Mouse (Mus musculus): ENCODE measurements at regions not wholly inside any gene's neighbourhood (a gene's known extent, or its start where the extent isn't known, plus 50 kb on each side); places are given as distances from the start of the nearest gene placed in this dataset.
"Not testable (repeated sequence)": the region's sequence is repeated elsewhere in the genome, so short reads cannot be mapped to it uniquely, and the experiment has no call there.

DNA sequence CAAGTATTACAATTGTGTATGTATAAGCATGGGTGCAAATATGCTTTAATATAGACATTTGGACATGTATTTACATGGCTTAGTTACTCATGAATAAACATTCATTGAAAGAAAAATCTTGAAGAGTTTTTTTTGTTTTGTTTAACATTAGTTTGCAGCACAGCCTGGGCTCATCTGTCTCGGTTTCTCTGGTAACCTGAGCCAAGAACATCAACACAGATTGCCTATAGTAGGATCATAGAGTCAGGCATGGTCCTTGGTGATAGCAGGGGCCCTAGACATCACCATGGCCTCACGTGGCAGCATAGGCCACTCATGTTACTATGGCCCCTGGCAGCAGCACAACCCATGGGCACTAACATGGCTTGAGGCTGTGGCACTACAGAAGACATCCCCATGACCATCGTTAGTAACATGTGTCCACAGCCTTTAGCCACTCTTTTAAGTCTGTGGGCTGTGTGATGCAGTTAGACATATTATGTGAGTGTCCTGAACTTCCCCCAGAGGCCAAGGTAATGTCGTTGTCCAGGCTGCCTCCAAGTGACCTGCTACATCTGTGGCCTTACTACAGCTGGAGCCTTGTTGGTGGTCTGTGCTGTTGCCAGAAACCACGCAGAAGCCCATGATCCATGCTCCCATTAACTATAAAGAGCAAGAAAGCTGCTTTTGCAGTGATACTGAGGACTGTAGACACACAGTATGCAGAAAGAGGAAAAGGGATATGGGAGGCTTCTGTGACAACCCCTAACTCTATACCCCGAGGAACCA lies 499.9 kb upstream of the Mdga2 start:
- DNase-seq (peak; percentile 34), ATAC-seq (ENCODE audit: insufficient read depth) (peak; percentile 89)
- no peak overlapping the region for H3K4me3 ChIP-seq (ENCODE audit: low read depth, low read length)
- H3K9me3 ChIP-seq (ENCODE audit: low read depth, low read length), result no peaks in the 10 kb centered on the region
- no peak overlapping the region for H3K4me2 ChIP-seq
- no peak for TF ChIP-seq CTCF (IDR thresholded peaks at IDR 0.05; ENCODE audit: low read depth)
- no peaks in the 10 kb centered on the region for H3K27me3 ChIP-seq (ENCODE audit: insufficient read depth, low read length)
- H3K36me3 ChIP-seq (ENCODE audit: insufficient read depth), result no peaks in the 10 kb centered on the region
- WGBS, result 50% methylated on average over 6 of the region's 6 CpGs
- no peak overlapping the region for H3K9ac ChIP-seq
- no peaks in the 10 kb centered on the region for H3K4me1 ChIP-seq (ENCODE audit: insufficient read depth)
- H3K27ac ChIP-seq (ENCODE audit: low read depth), result no peak overlapping the region

DNA sequence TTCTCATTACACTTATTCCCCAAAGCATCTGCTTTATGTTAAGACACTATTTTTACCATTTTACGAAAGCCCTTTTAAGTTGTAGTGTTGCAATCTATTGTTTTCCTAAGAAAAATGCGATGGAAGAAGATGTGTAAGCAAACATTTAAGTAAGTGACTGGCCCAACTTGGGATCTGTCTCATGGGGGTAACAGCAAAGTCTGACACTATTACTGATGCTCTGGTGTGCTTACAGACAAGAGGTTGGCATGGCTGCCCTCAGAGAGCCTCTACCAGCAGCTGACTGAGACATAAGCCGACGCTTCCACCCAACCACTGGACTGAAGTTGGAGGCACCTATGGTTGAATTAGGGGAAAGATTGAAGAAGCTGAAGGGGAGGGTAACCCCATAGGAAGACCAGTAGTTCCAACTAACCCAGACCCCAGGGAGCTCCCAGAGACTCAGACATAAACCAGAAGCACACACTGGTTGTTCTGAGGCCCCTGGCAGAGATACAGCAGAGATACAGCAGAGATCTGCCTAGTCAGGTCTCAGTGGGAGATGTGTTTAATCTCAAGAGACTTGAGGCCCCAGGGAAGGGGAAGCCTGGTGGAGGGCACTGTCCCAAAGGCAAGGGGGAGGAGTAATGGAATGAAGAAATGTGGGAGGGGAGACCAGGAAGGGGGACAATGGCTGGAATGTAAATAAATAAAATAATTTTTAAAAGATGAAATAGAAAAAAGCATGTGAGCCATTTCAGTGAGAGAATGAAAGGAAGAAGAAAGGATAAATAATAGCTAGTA lies 499.0 kb upstream of the Mdga2 start:
- DNase-seq (peak; percentile 51), ATAC-seq (ENCODE audit: insufficient read depth) (peak; percentile 59; the same call in 1 of the 2 replicates)
- 68% methylated on average over 4 of the region's 4 CpGs for WGBS
- Histone ChIP-seq H3K4me1 (ENCODE audit: insufficient read depth) (no peaks in the 10 kb centered on the region), H3K9ac (no peak overlapping the region), H3K9me3 (ENCODE audit: low read depth, low read length) (no peaks in the 10 kb centered on the region), H3K27ac (ENCODE audit: low read depth) (no peak overlapping the region), H3K36me3 (ENCODE audit: insufficient read depth) (no peaks in the 10 kb centered on the region), H3K4me3 (ENCODE audit: low read depth, low read length) (no peak overlapping the region), H3K27me3 (ENCODE audit: insufficient read depth, low read length) (no peaks in the 10 kb centered on the region), H3K4me2 (no peak overlapping the region)
- no peak for TF ChIP-seq CTCF (IDR thresholded peaks at IDR 0.05; ENCODE audit: low read depth)

- H3K9me3 ChIP-seq (ENCODE audit: low read depth, low read length); H3K27me3 ChIP-seq (ENCODE audit: insufficient read depth, low read length); DNase-seq; H3K4me1 ChIP-seq (ENCODE audit: insufficient read depth); H3K9ac ChIP-seq; ATAC-seq (ENCODE audit: insufficient read depth); H3K4me2 ChIP-seq; H3K27ac ChIP-seq (ENCODE audit: low read depth); H3K4me3 ChIP-seq (ENCODE audit: low read depth, low read length); H3K36me3 ChIP-seq (ENCODE audit: insufficient read depth): not testable (repeated sequence)
- 53% methylated on average over 1 of the region's 1 CpGs for WGBS
These were observed 490.0 kb upstream of the Mdga2 start for GRCm38 (mm10) chr12:67712396-67712795.

Measured in lung, embryonic 14.5 days (tissue).